Mouse (Mus musculus): Measurements from ENCODE around the gene Gm9745.
"Not testable (repeated sequence)": the region's sequence is repeated elsewhere in the genome, so short reads cannot be mapped to it uniquely, and the experiment has no call there.

Gene Gm9745

GRCm38 (mm10) chr13:8948131-8948530, at the start of gene Gm9745:
Gene Gm9745, minus strand, starts transcription at chr13:8948231.
- not testable (repeated sequence) for DNase-seq

- DNase-seq, result not testable (repeated sequence)
Measured at GRCm38 (mm10) chr13:8997221-8997620, 49.2 kb upstream of the Gm9745 start.

- peak; percentile 97 for DNase-seq
Measured at GRCm38 (mm10) chr13:8995990-8996786, 48.2 kb upstream of the Gm9745 start, which contains the start of gene Gtpbp4. Gene Gtpbp4, minus strand, starts transcription at chr13:8996083.

- DNase-seq, result no peak
Measured at GRCm38 (mm10) chr13:8995159-8995989, 47.3 kb upstream of the Gm9745 start.

- DNase-seq, result no peak
Measured at GRCm38 (mm10) chr13:8992231-8992630, 44.2 kb upstream of the Gm9745 start.

GRCm38 (mm10) chr13:8972972-8973371, 24.9 kb upstream of the Gm9745 start:
- DNase-seq, result no peak

GRCm38 (mm10) chr13:8972369-8972768, 24.3 kb upstream of the Gm9745 start:
- DNase-seq, result no peak

- no peak for DNase-seq
Measured at GRCm38 (mm10) chr13:8967742-8968141, 19.7 kb upstream of the Gm9745 start.

- no peak for DNase-seq
Measured at GRCm38 (mm10) chr13:8965224-8965623, 17.2 kb upstream of the Gm9745 start.

- DNase-seq, result not testable (repeated sequence)
Measured at GRCm38 (mm10) chr13:8962266-8962665, 14.2 kb upstream of the Gm9745 start.

- DNase-seq, result not testable (repeated sequence)
Measured at GRCm38 (mm10) chr13:8961128-8961888, 13.3 kb upstream of the Gm9745 start.

- not testable (repeated sequence) for DNase-seq
Measured at GRCm38 (mm10) chr13:8959554-8959953, 11.5 kb upstream of the Gm9745 start.

- DNase-seq, result not testable (repeated sequence)
Measured at GRCm38 (mm10) chr13:8959058-8959457, 11.0 kb upstream of the Gm9745 start.

GRCm38 (mm10) chr13:8956873-8957272, 8.8 kb upstream of the Gm9745 start:
- not testable (repeated sequence) for DNase-seq

- DNase-seq, result not testable (repeated sequence)
Measured at GRCm38 (mm10) chr13:8955127-8955526, 7.1 kb upstream of the Gm9745 start.

- not testable (repeated sequence) for DNase-seq
Measured at GRCm38 (mm10) chr13:8952563-8952962, 4.5 kb upstream of the Gm9745 start, which contains the start of gene Idi2. Gene Idi2, plus strand, starts transcription at chr13:8952863.

GRCm38 (mm10) chr13:8943828-8944227, 4.2 kb downstream of the Gm9745 start:
- DNase-seq, result not testable (repeated sequence)

- DNase-seq, result not testable (repeated sequence)
Measured at GRCm38 (mm10) chr13:8941701-8942100, 6.3 kb downstream of the Gm9745 start.

- DNase-seq, result not testable (repeated sequence)
Measured at GRCm38 (mm10) chr13:8941110-8941509, 6.9 kb downstream of the Gm9745 start.

- DNase-seq, result not testable (repeated sequence)
Measured at GRCm38 (mm10) chr13:8937611-8938140, 10.4 kb downstream of the Gm9745 start.

- DNase-seq, result no peak
Measured at GRCm38 (mm10) chr13:8933499-8933898, 14.5 kb downstream of the Gm9745 start.

GRCm38 (mm10) chr13:8913890-8914289, 34.1 kb downstream of the Gm9745 start:
- DNase-seq, result not testable (repeated sequence)
